8 mouse cellular contexts compared by ENCODE assay signal in the genomic region with DNA sequence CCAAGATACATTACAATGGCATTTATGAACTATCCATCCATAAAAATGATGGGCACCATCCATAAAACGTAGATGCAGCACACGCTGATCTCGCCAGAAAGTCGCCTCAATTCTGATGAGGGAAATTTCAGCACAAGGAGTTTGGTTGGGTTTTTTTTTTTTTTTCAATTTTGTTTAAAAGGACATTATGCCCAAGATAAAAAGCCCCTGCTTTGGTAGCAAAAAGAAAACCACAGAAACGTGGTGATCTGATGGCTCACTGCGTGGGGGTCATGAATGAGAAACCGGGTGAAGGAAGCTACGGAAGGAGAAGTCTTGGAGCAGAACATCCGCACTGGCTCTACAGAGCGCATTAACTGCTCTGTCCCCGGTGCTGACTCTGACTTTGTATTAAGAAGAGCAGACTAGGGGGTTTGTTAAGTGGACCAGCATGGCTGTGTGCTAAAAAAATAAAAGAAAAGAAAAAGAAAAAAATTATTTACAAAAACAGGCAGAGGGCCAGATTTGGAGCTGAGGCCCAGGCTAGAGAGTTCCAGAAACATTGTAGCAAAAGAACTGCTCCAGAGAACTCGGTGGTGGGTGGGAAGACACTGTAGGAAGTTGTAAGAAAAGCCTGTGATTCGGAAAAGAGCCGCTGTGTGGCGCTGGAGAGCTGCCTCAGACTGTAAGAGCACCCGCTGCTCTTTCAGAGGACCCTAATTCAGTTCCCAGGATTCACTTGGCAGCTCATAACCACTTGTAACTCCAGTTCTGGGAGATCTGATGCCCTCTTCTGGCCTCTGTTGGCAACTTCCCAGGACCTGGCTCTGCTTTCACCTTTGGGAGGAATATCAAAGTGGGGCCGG. TPM values are rescaled to one million over a fixed set of nuclear protein-coding genes. Genes with fewer than 3 reads are reported as not detected.
DNase-seq lines count a peak whose midpoint lies in the region; TF ChIP-seq lines count a peak whose summit lies in the region.

No protein-coding gene starts in this region.

- H3K9me3 ChIP-seq in heart, embryonic 10.5 days, result no peaks in the 10 kb centered on the region

- no peak overlapping the region for H3K4me3 ChIP-seq in heart, adult 2 months
- H3K4me3 ChIP-seq in heart, embryonic 10.5 days, result no peak overlapping the region
- no peak overlapping the region for H3K4me3 ChIP-seq in spleen, adult 2 months (ENCODE audit: extremely low read depth, insufficient read depth, insufficient read length)

- peak; percentile 37 for TF ChIP-seq CTCF in heart, adult 2 months (IDR thresholded peaks at IDR 0.05)
- peak; percentile 14; the same call in 1 of the 2 replicates for TF ChIP-seq CTCF in spleen, adult 2 months (IDR thresholded peaks at IDR 0.05; ENCODE audit: extremely low read depth, insufficient read depth, insufficient read length, insufficient replicate concordance)

- WGBS in heart, adult 2 months, result 54% methylated on average over 17 of the region's 17 CpGs
- 55% methylated on average over 17 of the region's 17 CpGs for WGBS in heart, embryonic 10.5 days
- WGBS in spleen, adult 2 months, result 54% methylated on average over 17 of the region's 17 CpGs

- no peak for TF ChIP-seq EP300 in heart, adult 2 months (IDR thresholded peaks at IDR 0.05; ENCODE audit: insufficient read depth, low read depth, low read length)

- no peaks in the 10 kb centered on the region for H3K36me3 ChIP-seq in heart, adult 2 months (ENCODE audit: control insufficient read depth, insufficient read depth, low read length)
- H3K36me3 ChIP-seq in heart, embryonic 10.5 days, result no peaks in the 10 kb centered on the region
- no peaks in the 10 kb centered on the region for H3K36me3 ChIP-seq in spleen, adult 2 months (ENCODE audit: control insufficient read depth, insufficient read depth, low read length)

- DNase-seq in heart, adult 2 months, result no peak
- no peak for DNase-seq in heart, embryonic 10.5 days (ENCODE audit: low spot score)
- DNase-seq in spleen, adult 2 months (ENCODE audit: low read depth in 1 of 2, low spot score in 2 of 2), result peak in 1 of 2 experiments; percentile 29
- no peak for DNase-seq in spleen, postnatal 14 days (ENCODE audit: low spot score in 2 of 2)
- peak; percentile 31 for DNase-seq in left cerebral cortex, postnatal 4 days
- peak; percentile 62 for DNase-seq in thymus, postnatal 0 days (ENCODE audit: low spot score)
- DNase-seq in right cerebral cortex, postnatal 14 days, result no peak
- DNase-seq in gastrocnemius, postnatal 14 days, result no peak

- TF ChIP-seq POLR2A in heart, adult 2 months (IDR thresholded peaks at IDR 0.05; ENCODE audit: insufficient read depth, low read depth, low read length), result no peak
- no peak for TF ChIP-seq POLR2A in spleen, adult 2 months (IDR thresholded peaks at IDR 0.05; ENCODE audit: low read depth, low read length)

- no peaks in the 10 kb centered on the region for H3K27me3 ChIP-seq in heart, adult 2 months (ENCODE audit: control insufficient read depth, insufficient read depth, low read length)
- H3K27me3 ChIP-seq in heart, embryonic 10.5 days (ENCODE audit: insufficient read depth, poor library complexity, severe bottlenecking), result peaks cover 43% of the 10 kb centered on the region
- H3K27me3 ChIP-seq in spleen, adult 2 months (ENCODE audit: control insufficient read depth, insufficient read depth, low read length), result peaks cover 2% of the 10 kb centered on the region; the same call in 1 of the 2 replicates

- H3K27ac ChIP-seq in heart, adult 2 months, result no peak overlapping the region
- no peak overlapping the region for H3K27ac ChIP-seq in heart, embryonic 10.5 days
- H3K27ac ChIP-seq in spleen, adult 2 months (ENCODE audit: insufficient read depth, low read length), result no peak overlapping the region

- H3K9ac ChIP-seq in heart, adult 2 months (ENCODE audit: low read depth, low read length), result no peak overlapping the region

- no peaks in the 10 kb centered on the region for H3K4me1 ChIP-seq in heart, adult 2 months (ENCODE audit: control insufficient read depth, insufficient read depth, low read length)
- H3K4me1 ChIP-seq in heart, embryonic 10.5 days, result peaks cover 12% of the 10 kb centered on the region
- H3K4me1 ChIP-seq in spleen, adult 2 months (ENCODE audit: control insufficient read depth, insufficient read depth, insufficient read length), result peaks cover 21% of the 10 kb centered on the region

- H3K79me2 ChIP-seq in heart, adult 2 months (replicated peaks; ENCODE audit: control insufficient read depth, insufficient read depth, low read length), result no peaks in the 10 kb centered on the region

- intact Hi-C loops in heart, adult 2 months (cut with DNase I), result no loop called here
- intact Hi-C loops in left cerebral cortex, postnatal 4 days (cut with DNase I), result no loop called here
- intact Hi-C loops in gastrocnemius, postnatal 14 days (cut with DNase I; ENCODE audit: low total_unique reads), result no loop called here

RNA-seq across cellular contexts. Expression of a gene that starts 1.6 kb away (rescaled TPM):
- total RNA-seq in heart, adult 2 months (2021), result under 1 TPM; 0.75 to 0.78 TPM
- polyA plus RNA-seq in heart, adult 2 months (2012; rRNA removed), result 0.53 and 0.55 TPM in 2 replicates
- polyA plus RNA-seq in heart, embryonic 10.5 days (2016; fragmentation: Nextera tagmentation; extraction: Ambion mirVana), result 0.43 TPM in 2 replicates
- 51.6 and 52.3 TPM in 2 replicates for polyA plus RNA-seq in spleen, adult 2 months (2012; rRNA removed)
- total RNA-seq in left cerebral cortex, postnatal 4 days (2021), result 10 to 100 TPM; 14.1 to 22.9 TPM
- polyA plus RNA-seq in thymus, postnatal 0 days (2015; fragmentation: Nextera tagmentation; extraction: Ambion mirVana), result 18.1 and 21.8 TPM in 2 replicates
- total RNA-seq in gastrocnemius, postnatal 14 days (2021), result under 1 TPM; 0.04 to 0.33 TPM

RNA-seq across cellular contexts. Expression of a gene that starts 6.4 kb away (rescaled TPM):
- 10 to 100 TPM in 1 of 2 experiments, 1 to 10 TPM in 1; 8.9 to 10.7 TPM for total RNA-seq in heart, adult 2 months (2021)
- 21.7 and 24.9 TPM in 2 replicates for polyA plus RNA-seq in heart, adult 2 months (2012; rRNA removed)
- 16.9 and 23.1 TPM in 2 replicates for polyA plus RNA-seq in heart, embryonic 10.5 days (2016; fragmentation: Nextera tagmentation; extraction: Ambion mirVana)
- polyA plus RNA-seq in spleen, adult 2 months (2012; rRNA removed), result 21.4 and 30.1 TPM in 2 replicates
- total RNA-seq in left cerebral cortex, postnatal 4 days (2021), result 10 to 100 TPM; 28.9 to 35.3 TPM
- polyA plus RNA-seq in thymus, postnatal 0 days (2015; fragmentation: Nextera tagmentation; extraction: Ambion mirVana), result 20.9 and 21.0 TPM in 2 replicates
- total RNA-seq in gastrocnemius, postnatal 14 days (2021), result 1 to 10 TPM; 3.7 to 4.6 TPM

RNA-seq across cellular contexts. Expression of a gene that starts 38.0 kb away (rescaled TPM):
- 100 to 1,000 TPM; 109 to 115 TPM for total RNA-seq in heart, adult 2 months (2021)
- polyA plus RNA-seq in heart, adult 2 months (2012; rRNA removed), result 101 and 156 TPM in 2 replicates
- polyA plus RNA-seq in heart, embryonic 10.5 days (2016; fragmentation: Nextera tagmentation; extraction: Ambion mirVana), result 264 and 274 TPM in 2 replicates
- 61.1 and 65.8 TPM in 2 replicates for polyA plus RNA-seq in spleen, adult 2 months (2012; rRNA removed)
- total RNA-seq in left cerebral cortex, postnatal 4 days (2021), result 10 to 100 TPM; 73.2 to 83.6 TPM
- polyA plus RNA-seq in thymus, postnatal 0 days (2015; fragmentation: Nextera tagmentation; extraction: Ambion mirVana), result 41.1 and 45.5 TPM in 2 replicates
- total RNA-seq in gastrocnemius, postnatal 14 days (2021), result 1 to 10 TPM; 9.0 to 9.3 TPM

Comparison
In these comparisons a context has a peak if more than half of its experiments do, and no peak if none do; other contexts are left out.
1. DNase-seq: peak in left cerebral cortex, postnatal 4 days (single experiment) and thymus, postnatal 0 days (single experiment); none in heart, adult 2 months (0 of 2), heart, embryonic 10.5 days (single experiment), spleen, postnatal 14 days (0 of 2), right cerebral cortex, postnatal 14 days (single experiment) and gastrocnemius, postnatal 14 days (single experiment).
2. RNA of a gene that starts 1.6 kb away (polyA plus RNA-seq): 51.6 to 52.3 TPM in spleen, adult 2 months and 18.1 to 21.8 TPM in thymus, postnatal 0 days; 0.53 to 0.55 TPM in heart, adult 2 months and 0.43 TPM in heart, embryonic 10.5 days; every median in the first group is over 10 times any median in the second.